Mouse (Mus musculus): ENCODE results near the gene Col19a1.

The Col19a1 gene

GRCm38 (mm10) chr1:24458015-24458414 is 129.3 kb downstream of the Col19a1 start:
- no peak for DNase-seq

- no peak for DNase-seq
These were observed 134.6 kb downstream of the Col19a1 start for GRCm38 (mm10) chr1:24452572-24453269.

- DNase-seq: no peak
These were observed 135.1 kb downstream of the Col19a1 start for GRCm38 (mm10) chr1:24452159-24452558.

- no peak for DNase-seq
These were observed 149.8 kb downstream of the Col19a1 start for GRCm38 (mm10) chr1:24437425-24437824.

GRCm38 (mm10) chr1:24428306-24428705 is 159.0 kb downstream of the Col19a1 start:
- DNase-seq: no peak

GRCm38 (mm10) chr1:24378125-24378821 is 209.0 kb downstream of the Col19a1 start:
- peak; percentile 66 to 67 for DNase-seq

- DNase-seq: peak; percentile 22 to 27
These were observed 212.4 kb downstream of the Col19a1 start for GRCm38 (mm10) chr1:24374902-24375301.

GRCm38 (mm10) chr1:24373671-24374070 is 213.6 kb downstream of the Col19a1 start:
- DNase-seq: no peak

- peak; percentile 10 to 22 for DNase-seq
These were observed 214.6 kb downstream of the Col19a1 start for GRCm38 (mm10) chr1:24372471-24373258.

- DNase-seq: peak; percentile 52 to 53
These were observed 219.4 kb downstream of the Col19a1 start for GRCm38 (mm10) chr1:24367570-24368517.

- DNase-seq: no peak
These were observed 222.5 kb downstream of the Col19a1 start for GRCm38 (mm10) chr1:24364775-24365174.

- peak; percentile 18 to 34 for DNase-seq
These were observed 225.2 kb downstream of the Col19a1 start for GRCm38 (mm10) chr1:24361990-24362635.

- no peak for DNase-seq
These were observed 237.6 kb downstream of the Col19a1 start for GRCm38 (mm10) chr1:24349462-24350217.

- no peak for DNase-seq
These were observed 239.6 kb downstream of the Col19a1 start for GRCm38 (mm10) chr1:24347621-24348160.

GRCm38 (mm10) chr1:24337556-24338275 is 249.6 kb downstream of the Col19a1 start:
- DNase-seq: no peak

GRCm38 (mm10) chr1:24336051-24336450 is 251.2 kb downstream of the Col19a1 start:
- no peak for DNase-seq

- no peak for DNase-seq
These were observed 270.2 kb downstream of the Col19a1 start for GRCm38 (mm10) chr1:24316961-24317589.

GRCm38 (mm10) chr1:24316490-24316889 is 270.8 kb downstream of the Col19a1 start:
- DNase-seq: no peak

GRCm38 (mm10) chr1:24310847-24311246 is 276.4 kb downstream of the Col19a1 start:
- no peak for DNase-seq

Data from cerebellum, postnatal 36 days (tissue).